Mouse (Mus musculus) 3T3-L1 (cell line): ENCODE results near the gene Cx3cr1.
A peak's percentile ranks its signal among the peaks of the same experiment; 100 is the strongest.

Experiments
- DNase-seq: peaks from one replicate; pipeline ENCODE4 v3.0.0-alpha.2; 2015; ENCODE audit warnings: low read depth, low spot score

Gene Cx3cr1

GRCm38 (mm10) chr9:120082691-120083090, 13.0 kb upstream of the Cx3cr1 start:
- DNase-seq, result no peak

DNA sequence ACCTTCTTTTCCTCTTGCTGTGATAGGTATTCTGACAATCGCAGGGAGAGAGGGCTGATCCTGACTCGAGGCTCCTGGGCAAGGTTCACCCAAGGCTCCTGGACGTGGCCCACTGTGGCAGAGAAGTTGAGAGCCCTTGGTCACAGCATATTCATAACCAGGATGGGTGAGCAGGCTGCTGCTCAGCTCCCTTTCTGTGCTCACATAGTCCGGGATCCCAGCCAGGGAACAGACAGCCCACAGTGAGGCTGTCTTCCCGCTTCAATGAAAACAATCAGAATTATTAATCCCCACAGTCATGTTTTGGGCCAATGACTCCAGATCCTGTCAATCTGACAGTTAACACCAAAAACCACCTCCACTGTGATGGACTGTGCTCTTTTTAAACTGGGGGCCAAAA, 12.3 kb upstream of the Cx3cr1 start:
- no peak for DNase-seq

GRCm38 (mm10) chr9:120081247-120081646, 11.6 kb upstream of the Cx3cr1 start:
- DNase-seq, result peak; percentile 9

DNA sequence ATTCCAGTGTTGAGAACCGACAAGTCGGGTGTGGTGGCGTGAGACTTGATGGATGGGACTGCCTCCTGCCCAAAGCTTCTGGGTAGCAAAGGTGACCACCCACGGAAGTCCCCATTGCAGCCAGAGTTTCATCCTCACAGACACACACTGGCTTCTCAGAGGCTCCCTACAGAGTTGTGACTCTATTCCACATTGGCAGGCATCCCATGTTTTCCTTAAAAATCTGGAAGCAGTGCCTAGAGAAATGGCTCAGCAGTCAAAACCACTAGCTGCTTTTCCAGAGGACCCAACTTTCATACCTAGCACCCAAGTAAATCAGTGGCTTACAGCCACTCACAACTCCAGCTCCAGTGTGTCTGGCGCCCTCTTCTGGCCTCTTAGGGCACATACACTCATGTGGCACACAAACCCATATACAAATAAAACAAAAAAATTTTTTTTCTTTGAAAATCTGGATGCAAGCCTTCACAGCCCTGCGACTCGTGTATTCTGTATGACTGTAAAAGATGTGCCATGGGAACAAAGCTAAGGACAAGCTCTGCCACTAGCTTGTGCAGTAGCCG, 10.9 kb upstream of the Cx3cr1 start:
- peak; percentile 16 for DNase-seq

DNA sequence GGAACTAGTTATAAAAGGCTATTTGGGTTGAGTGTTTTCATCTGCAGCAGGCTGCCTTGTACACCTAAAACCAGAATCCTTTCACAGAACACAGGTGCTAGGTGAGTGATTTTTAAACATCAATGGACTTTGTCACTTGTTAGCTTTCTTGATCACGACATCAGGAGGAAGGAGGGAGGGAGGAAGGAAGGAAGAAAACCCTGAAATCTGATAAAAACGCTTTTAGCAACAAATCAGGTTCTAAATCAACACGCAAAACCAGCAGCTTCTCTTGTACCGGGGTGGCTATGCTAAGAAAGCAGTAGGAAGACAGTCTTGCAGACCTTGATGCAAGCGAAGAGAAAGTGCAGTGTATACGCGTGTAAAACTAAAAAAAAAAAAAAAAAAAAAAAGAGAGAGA, 10.2 kb upstream of the Cx3cr1 start:
- no peak for DNase-seq

DNA sequence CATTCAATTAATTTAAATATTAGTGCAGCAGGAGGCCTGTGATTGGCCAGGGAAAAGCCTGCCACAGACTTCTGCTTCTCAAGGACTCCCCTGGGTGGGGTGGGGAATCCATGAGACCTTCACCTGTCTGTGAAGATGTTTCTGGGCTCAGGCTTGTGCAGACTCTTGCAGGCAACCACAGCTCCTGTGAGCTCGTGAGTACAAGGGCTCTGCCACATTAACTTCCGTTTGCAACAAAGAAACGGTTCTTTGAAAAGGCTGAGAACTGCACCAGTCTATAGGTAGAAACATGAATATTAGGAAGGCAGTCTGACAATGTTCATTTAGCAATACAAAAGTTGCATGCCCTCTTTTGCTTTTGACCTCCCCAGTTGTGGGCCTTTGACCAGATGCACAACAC, 8.6 kb upstream of the Cx3cr1 start:
- no peak for DNase-seq

GRCm38 (mm10) chr9:120074516-120074915, 4.8 kb upstream of the Cx3cr1 start:
- DNase-seq, result no peak

DNA sequence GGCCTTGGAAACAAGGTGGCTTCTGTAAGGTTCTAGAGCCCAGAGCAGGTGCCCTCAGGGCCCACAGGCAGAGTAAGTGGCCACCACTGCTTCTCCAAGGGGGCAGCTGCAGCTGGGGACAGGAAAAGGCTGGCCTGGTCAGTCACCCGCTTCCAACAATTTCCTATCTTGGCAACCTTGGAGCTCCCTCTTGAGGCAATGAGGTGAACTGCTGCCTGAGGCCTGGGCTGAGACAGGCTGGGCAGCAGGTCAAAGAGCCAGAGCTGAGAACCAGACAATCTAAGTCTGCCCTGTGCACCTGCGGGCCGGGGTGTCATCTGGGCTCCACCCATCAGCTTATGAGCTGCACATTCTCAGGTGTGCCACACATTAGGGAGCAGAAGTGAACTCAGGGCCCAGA, 3.5 kb upstream of the Cx3cr1 start:
- peak; percentile 81 for DNase-seq

- DNase-seq, result no peak
These were observed 1.6 kb upstream of the Cx3cr1 start for GRCm38 (mm10) chr9:120071251-120071650.

DNA sequence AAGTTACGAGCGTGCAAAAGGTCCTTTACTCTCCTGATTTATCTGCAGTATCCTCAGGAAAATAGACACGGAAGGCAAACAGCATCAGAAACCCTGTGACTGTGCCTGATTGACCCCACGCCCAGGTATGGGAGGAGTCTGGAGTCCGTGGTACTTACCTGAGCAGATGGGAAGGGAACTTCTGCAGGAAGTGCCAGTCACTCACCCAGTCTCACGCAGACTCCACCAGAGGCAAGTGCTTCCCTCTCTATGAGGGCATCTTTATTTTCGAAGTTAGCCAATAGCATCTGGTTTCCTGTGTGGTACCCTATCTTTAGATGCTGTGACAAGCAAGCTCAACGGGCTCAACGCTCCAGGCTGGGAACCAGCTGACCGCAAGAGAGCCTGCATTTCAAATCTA, 1.6 kb downstream of the Cx3cr1 start:
- no peak for DNase-seq

- DNase-seq, result no peak
These were observed 2.1 kb downstream of the Cx3cr1 start for GRCm38 (mm10) chr9:120067609-120068008.

DNA sequence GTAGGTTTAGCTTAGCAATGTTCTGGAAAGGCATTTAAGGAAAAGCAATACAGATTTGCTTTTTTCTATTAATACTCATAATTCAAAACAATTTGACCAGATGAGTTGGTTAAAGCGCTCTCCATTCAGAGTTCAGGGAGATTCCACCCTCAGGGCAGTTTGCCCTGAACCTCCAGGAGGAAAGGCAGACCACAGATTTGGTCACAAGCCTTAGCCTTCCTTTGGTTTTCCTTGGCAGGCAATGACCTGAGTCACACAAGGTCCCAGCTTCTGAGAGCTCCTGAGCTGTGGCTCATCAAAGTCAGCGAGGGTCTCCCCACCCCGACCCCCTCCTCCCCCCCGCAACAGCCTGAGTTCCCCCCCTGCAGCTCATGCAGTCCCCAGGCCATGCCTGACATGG, 5.4 kb downstream of the Cx3cr1 start:
- DNase-seq, result peak; percentile 82

DNA sequence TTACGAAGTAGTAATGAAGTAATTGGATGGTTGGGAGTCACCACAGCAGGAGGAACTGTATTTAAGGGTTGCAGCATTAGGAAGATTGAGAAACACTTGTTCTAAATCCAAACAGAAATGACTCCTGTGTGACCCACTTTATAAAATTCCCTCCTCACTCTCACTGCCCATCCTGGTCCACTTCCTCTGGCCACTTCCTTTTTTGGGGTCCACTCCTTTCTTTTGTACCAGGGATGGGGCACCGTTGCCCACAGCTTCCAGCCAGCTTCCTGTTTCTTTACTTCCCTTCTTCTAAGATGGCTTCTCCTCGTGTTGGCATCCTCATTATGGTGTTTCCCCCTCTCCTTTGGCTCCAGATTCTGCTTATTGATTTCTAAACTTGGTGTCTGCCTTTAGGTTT, 10.9 kb downstream of the Cx3cr1 start:
- DNase-seq, result no peak

DNA sequence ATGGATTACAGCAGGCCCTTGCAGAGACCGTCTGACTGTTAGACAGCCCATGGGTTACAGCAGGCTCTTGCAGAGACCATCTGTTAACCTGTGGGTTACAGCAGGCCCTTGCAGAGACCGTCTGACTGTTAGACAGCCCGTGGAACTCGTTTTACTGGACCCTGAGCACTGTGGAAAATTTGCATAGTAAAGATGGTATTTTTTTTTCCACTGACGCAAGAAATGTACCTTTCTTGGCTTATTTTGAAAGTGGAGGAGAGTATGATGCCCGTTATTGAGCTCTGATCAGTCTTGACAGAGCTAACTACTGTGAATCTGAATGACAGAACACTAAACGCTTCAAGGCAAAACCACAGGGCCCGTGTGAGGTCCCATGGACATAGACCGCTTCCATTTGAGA, 13.5 kb downstream of the Cx3cr1 start:
- no peak for DNase-seq

DNA sequence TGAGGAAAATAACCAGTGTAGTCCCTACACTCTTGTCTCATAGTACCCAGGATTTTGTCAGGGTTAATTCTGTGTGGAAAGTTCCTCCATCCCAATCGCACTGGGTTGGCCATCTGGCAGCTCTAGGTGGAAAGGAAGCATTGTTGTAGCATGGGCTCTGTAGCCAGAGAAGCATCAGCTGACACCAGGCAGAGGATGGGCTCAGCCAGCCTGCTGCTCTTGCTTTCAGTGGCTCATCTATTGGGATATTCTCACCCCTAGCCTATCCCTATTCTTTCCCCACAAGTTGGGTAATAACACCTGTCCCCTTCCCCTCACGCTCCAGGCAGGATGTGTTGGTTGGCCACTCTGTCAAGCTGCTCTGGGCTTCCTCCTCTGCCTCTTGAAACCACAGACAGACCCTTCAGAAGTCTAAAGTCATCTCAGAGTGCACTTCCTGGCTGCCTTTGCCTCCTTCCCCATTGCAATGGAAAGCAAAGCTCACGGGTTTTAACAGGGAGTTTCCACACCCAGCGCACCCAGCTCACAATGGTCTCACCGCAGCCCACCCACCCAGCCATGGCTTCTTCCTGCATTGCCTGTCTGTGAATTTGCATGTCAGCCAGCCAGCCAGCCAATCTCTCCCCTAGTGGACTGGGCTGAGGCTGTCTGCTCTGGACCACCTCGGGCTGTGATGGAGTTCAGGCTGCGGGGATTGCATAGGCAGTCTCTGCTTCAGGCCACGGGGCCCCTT, 15.0 kb downstream of the Cx3cr1 start:
- DNase-seq, result no peak

- peak; percentile 90 for DNase-seq
These were observed 20.3 kb downstream of the Cx3cr1 start for GRCm38 (mm10) chr9:120049407-120049806.

- no peak for DNase-seq
These were observed 21.2 kb downstream of the Cx3cr1 start for GRCm38 (mm10) chr9:120048495-120048894.

DNA sequence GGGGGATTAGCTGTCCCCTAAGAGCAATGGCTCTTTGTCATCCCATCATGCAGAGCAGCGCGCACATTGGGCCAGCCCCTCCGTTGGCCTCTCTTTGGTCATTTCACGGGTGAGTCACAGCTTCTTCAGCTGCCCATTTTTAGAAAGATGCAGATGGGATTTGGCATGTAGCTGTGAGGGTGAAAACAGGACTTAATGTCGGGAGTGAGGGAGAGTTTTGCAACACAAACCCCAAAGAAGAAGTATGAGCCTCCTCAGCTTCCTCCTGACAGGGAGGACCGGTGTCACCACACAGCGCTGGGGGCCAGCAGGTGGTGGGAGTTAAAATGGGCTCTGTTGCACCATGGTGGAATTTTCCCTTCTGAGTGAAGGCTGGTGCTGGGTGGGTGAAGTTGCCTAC, 26.6 kb downstream of the Cx3cr1 start:
- DNase-seq, result peak; percentile 51

GRCm38 (mm10) chr9:120037414-120037813, 32.3 kb downstream of the Cx3cr1 start:
- DNase-seq, result no peak

GRCm38 (mm10) chr9:120034375-120034774, 35.3 kb downstream of the Cx3cr1 start:
- no peak for DNase-seq

DNA sequence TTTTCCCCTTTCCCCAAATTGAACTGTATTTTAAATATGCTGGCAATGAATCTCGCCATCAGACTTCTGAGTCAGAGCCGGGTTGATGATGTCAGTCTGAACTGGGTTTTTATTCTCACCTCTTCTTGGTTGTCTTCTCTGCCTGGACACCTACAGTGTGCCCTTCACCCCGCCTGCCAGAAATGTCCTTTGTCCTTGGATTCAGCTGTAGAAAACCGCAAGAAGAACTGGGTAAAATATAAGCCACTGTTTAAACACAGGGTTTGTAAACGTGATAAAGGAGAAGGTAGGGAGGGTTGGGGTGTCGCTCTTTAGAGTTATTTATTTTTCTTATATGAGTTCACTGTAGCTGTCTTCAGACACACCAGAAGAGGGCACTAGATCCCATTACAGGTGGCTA, 37.0 kb downstream of the Cx3cr1 start:
- DNase-seq, result no peak

- no peak for DNase-seq
These were observed 39.3 kb downstream of the Cx3cr1 start for GRCm38 (mm10) chr9:120030421-120030820.

- no peak for DNase-seq
These were observed 39.8 kb downstream of the Cx3cr1 start for GRCm38 (mm10) chr9:120029880-120030279.
